27 mouse cellular contexts compared by ENCODE assay signal in genomic region chr5:93245280-93245679, GRCm38 (mm10). TPM values are rescaled to one million over a fixed set of nuclear protein-coding genes. Genes with fewer than 3 reads are reported as not detected.
"Had no signal": no experiment of that assay in that cellular context is flagged by ENCODE, and none has a peak within 500 bp of the region (broad histone marks: within the 10 kb centered on the region; RNA-seq: fewer than 3 reads in every experiment).

No protein-coding gene starts in this region.

- DNase-seq: forebrain, postnatal 0 days; gastrocnemius, postnatal 14 days; gastrocnemius, postnatal 36 days; heart, adult 2 months; heart, postnatal 14 days; heart, postnatal 36 days; kidney, adult 11 months; kidney, adult 2 months; kidney, adult 9 months; kidney, postnatal 14 days; kidney, postnatal 36 days; layer of hippocampus, postnatal 36 days; left cerebral cortex, postnatal 4 days had no signal

- ATAC-seq: forebrain, embryonic 15.5 days; forebrain, postnatal 0 days; intestine, embryonic 16.5 days; liver, embryonic 12.5 days had no signal

- H3K4me3 ChIP-seq: forebrain, embryonic 15.5 days; heart, adult 2 months; heart, embryonic 13.5 days; heart, embryonic 15.5 days; kidney, embryonic 15.5 days; limb, embryonic 13.5 days; limb, embryonic 15.5 days; liver, embryonic 12.5 days had no signal

- H3K4me1 ChIP-seq: forebrain, embryonic 15.5 days; heart, embryonic 15.5 days; kidney, embryonic 15.5 days; limb, embryonic 15.5 days had no signal

- H3K27ac ChIP-seq: forebrain, embryonic 15.5 days; heart, adult 2 months; heart, embryonic 13.5 days; heart, embryonic 15.5 days; kidney, embryonic 15.5 days; kidney, postnatal 0 days; limb, embryonic 13.5 days; limb, embryonic 15.5 days; liver, embryonic 12.5 days; liver, embryonic 14.5 days had no signal

- H3K27me3 ChIP-seq: forebrain, embryonic 15.5 days; heart, embryonic 13.5 days; heart, embryonic 15.5 days; kidney, embryonic 15.5 days; limb, embryonic 13.5 days; limb, embryonic 15.5 days; liver, embryonic 12.5 days had no signal

- H3K4me2 ChIP-seq: forebrain, embryonic 15.5 days; heart, embryonic 11.5 days; heart, embryonic 13.5 days; heart, embryonic 15.5 days; kidney, embryonic 15.5 days; limb, embryonic 13.5 days; limb, embryonic 15.5 days; liver, embryonic 12.5 days had no signal

- H3K9me3 ChIP-seq: forebrain, embryonic 15.5 days; heart, embryonic 15.5 days; kidney, embryonic 15.5 days; limb, embryonic 15.5 days; liver, embryonic 12.5 days had no signal

- H3K36me3 ChIP-seq: forebrain, embryonic 15.5 days; heart, embryonic 13.5 days; heart, embryonic 15.5 days; kidney, embryonic 15.5 days; limb, embryonic 13.5 days; limb, embryonic 15.5 days; liver, embryonic 12.5 days had no signal

- H3K9ac ChIP-seq: forebrain, embryonic 15.5 days; forebrain, postnatal 0 days; heart, embryonic 13.5 days; heart, embryonic 15.5 days; kidney, embryonic 15.5 days; limb, embryonic 13.5 days; limb, embryonic 15.5 days; liver, embryonic 12.5 days; liver, embryonic 14.5 days had no signal

RNA-seq across cellular contexts. Expression of gene 2010109A12Rik, which starts 39.0 kb away (rescaled TPM):
- total RNA-seq: gastrocnemius, adult 8-10 months; gastrocnemius, postnatal 36 days had no signal
- polyA plus RNA-seq: heart, adult 2 months; large intestine, adult 2 months; liver, adult 2 months had no signal
